Mouse (Mus musculus): ENCODE data around the gene Ccdc40. TPM values are rescaled to one million over a fixed set of nuclear protein-coding genes. Genes with fewer than 3 reads are reported as not detected.
A peak's percentile ranks its signal among the peaks of the same experiment; 100 is the strongest.

Ccdc40 gene
- polyA plus RNA-seq, 1 experiment from 2014 or later: 1.9 TPM

DNA sequence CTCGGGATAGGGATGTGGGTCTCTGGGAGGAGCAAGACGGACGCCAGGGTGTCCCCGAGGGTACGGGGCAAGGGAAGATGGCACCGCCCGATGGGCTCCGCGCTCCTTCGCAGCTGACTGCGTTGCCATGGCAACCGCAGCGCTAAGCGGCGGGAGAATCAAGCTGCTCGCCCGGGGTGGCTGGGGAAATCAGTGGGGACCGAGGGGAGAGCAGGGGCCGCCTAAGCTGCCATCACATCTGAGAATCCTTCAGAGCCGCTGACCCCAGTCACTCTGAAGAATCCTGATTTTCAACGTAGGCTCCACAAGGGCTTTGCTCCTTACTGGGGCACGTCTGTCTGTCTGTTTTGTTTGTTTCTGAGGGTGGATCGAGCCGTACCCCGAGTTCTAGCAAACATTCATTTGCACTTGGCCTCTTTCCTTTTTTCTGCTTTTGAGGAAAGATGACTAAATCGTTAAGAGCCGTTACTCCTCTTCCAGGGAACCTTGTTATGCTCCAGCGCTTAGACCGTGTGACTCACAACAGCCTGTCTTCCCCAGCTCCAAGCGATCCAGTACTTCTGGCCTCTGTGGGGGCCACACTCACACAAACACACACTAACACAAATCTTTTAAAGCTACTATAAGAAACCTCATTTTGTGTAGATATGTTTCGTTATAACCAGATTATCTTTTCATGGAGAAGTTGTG lies 72.0 kb downstream of the Ccdc40 start:
- ATAC-seq (ENCODE audit: insufficient number of reproducible peaks, low FRiP score, low TSS enrichment, low read depth): no peak
- Histone ChIP-seq H3K9me3 (no peaks in the 10 kb centered on the region), H3K9ac (peak overlapping the region; percentile 76), H3K4me3 (peak overlapping the region; percentile 100), H3K27me3 (0 out of 2 replicates have a peak, but pooled peaks cover 6% of the 10 kb centered on the region), H3K27ac (peak overlapping the region; percentile 89), H3K4me1 (peaks cover 15% of the 10 kb centered on the region), H3K4me2 (peak overlapping the region; percentile 66), H3K36me3 (peaks cover 28% of the 10 kb centered on the region)
- WGBS: 2% methylated on average over 31 of the region's 31 CpGs

DNA sequence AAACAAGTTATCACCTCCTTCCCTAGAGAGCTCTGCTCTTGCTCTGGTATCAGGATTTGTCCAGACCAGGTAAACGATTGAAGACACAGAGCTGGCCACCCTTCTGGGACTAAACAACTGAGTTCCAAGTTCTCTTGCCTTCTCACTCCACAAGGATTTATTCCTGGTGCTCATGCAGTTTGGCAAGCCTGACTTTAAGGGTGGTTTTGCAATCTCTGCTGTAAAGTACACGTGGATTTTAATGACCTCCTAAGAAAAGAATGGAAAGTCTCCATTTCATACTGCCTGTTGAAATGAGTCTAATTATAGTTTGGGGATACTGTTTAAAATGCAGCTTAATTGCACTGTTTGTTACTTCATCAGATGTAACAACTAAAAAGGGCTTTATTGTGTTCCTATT lies 72.6 kb downstream of the Ccdc40 start:
- peaks cover 15% of the 10 kb centered on the region for H3K4me1 ChIP-seq
- H3K4me2 ChIP-seq: no peak overlapping the region
- no peak for ATAC-seq (ENCODE audit: insufficient number of reproducible peaks, low FRiP score, low TSS enrichment, low read depth)
- H3K36me3 ChIP-seq: peaks cover 22% of the 10 kb centered on the region
- H3K27me3 ChIP-seq: 0 out of 2 replicates have a peak, but pooled peaks cover 6% of the 10 kb centered on the region
- no peaks in the 10 kb centered on the region for H3K9me3 ChIP-seq
- WGBS: 25% methylated on average over 2 of the region's 2 CpGs
- H3K27ac ChIP-seq: no peak overlapping the region
- no peak overlapping the region for H3K9ac ChIP-seq
- no peak overlapping the region for H3K4me3 ChIP-seq

DNA sequence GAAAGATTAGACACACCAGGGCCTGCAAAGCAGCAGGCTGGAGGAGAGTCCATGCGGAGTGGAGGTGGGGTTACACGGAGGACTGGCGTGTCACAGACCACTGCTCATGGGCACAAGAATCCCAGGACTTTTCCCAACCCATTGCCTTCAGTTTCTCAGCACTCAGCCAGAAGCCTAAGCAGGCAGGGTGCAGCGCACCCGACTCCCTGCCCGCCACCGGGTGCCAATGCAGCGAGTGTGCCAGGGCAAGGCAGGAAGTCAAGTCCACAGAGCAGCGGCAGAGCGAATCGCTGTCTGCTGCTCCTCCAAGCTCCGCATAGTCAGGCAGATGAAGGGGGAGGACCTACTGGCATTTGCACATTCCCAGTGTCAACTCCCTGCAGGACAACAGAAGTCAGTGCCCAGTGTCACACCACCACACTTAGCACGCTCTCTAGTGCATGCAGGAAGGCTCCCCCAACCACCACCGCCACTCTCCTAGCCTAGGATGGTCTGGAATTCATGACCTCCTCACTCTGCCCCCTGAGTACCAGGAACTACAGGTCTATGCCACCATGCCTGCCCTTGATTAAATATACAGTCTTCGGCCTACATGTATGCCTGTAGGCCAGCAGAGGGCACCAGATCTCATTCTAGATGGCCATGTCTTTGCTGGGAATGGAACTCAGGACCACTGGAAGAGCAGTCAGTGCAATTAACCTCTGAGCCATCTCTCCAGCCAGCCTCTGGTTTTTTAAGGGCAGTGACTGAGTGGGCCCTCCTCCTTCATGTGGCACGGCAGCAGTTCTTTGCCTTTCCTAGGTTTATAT lies 76.7 kb downstream of the Ccdc40 start:
- H3K9me3 ChIP-seq: no peaks in the 10 kb centered on the region
- peaks cover 6% of the 10 kb centered on the region; the same call in 1 of the 2 replicates for H3K27me3 ChIP-seq
- 40% methylated on average over 16 of the region's 16 CpGs for WGBS
- H3K27ac ChIP-seq: no peak overlapping the region
- ATAC-seq (ENCODE audit: insufficient number of reproducible peaks, low FRiP score, low TSS enrichment, low read depth): no peak
- H3K4me2 ChIP-seq: no peak overlapping the region
- no peak overlapping the region for H3K9ac ChIP-seq
- H3K36me3 ChIP-seq: no peaks in the 10 kb centered on the region
- no peak overlapping the region for H3K4me3 ChIP-seq
- H3K4me1 ChIP-seq: peaks cover 18% of the 10 kb centered on the region

DNA sequence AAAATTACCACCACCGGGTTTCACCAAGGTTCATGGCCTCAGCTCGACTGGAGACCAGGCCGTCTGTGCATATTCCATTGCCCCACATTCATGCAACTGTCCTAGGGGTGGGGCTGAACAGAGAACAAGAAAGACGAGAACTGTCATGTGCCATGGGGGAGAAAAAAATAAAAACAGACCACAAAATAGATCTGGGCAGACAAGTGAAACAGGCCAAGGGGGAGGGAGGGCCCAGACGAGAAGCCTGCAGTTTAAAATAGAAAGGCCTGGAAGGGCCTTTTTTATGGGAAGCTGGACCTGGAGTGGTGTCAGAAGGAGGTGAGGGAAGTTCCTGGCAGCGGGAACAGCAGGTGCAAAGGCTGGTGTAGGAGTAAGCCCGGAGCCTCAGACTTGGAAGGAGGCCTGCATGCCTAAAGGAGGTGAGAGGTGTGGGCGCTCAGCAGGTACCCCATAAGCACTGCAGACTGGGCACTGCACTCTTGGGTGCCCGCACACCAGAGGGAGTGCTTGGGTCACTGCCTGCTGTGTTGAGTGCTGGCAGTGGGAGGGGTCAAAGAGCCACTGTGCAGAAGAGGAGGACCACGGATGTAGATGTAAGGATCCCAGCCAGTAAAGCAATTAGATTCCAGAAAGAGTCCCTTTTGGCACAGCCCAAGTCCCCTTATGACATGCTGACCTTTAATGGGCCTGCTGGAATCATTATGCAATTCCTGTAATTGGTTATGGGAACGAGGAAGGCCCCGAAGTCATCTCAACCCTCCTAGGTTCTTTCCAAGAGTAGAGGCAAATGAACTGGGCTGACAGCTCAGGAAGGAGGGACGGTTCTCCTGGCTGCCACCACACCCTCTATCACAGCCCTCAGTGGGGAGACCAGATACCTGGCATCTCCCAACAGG lies 78.6 kb downstream of the Ccdc40 start:
- 43% methylated on average over 13 of the region's 13 CpGs for WGBS
- Histone ChIP-seq H3K4me3 (no peak overlapping the region), H3K27me3 (peaks cover 12% of the 10 kb centered on the region), H3K4me2 (no peak overlapping the region), H3K36me3 (no peaks in the 10 kb centered on the region), H3K9ac (no peak overlapping the region), H3K27ac (peak overlapping the region; percentile 3; the same call in 1 of the 2 replicates), H3K4me1 (peaks cover 15% of the 10 kb centered on the region), H3K9me3 (no peaks in the 10 kb centered on the region)
- peak; percentile 41; the same call in 1 of the 2 replicates for ATAC-seq (ENCODE audit: insufficient number of reproducible peaks, low FRiP score, low TSS enrichment, low read depth)

DNA sequence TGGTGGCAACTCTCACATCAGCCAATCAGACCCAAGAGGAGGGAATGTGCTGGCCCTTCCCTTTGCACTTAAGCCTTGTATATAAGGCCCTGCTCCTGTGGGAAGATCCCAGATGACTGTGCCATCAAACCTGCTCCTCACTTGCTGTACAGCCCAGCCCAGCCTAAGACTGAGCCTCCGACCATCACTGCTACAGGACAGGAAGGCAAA lies 79.2 kb downstream of the Ccdc40 start, which contains the start of gene Card14:
Gene Card14 (plus strand): TSS at position 111 of the 210 bp plus-strand sequence.
- 0 out of 2 replicates have a peak within 1 kb of the TSS, but pooled peaks have one; percentile 7 for H3K9ac ChIP-seq
- H3K36me3 ChIP-seq: no peaks in the 10 kb centered on the region
- WGBS: 33% methylated on average over 1 of the region's 1 CpGs
- peak within 1 kb of the TSS; percentile 16 for H3K4me3 ChIP-seq
- H3K4me2 ChIP-seq: peak within 1 kb of the TSS; percentile 24
- no peak; the same call in 1 of the 2 replicates for ATAC-seq (ENCODE audit: insufficient number of reproducible peaks, low FRiP score, low TSS enrichment, low read depth)
- H3K27me3 ChIP-seq: peaks cover 12% of the 10 kb centered on the region
- no peaks in the 10 kb centered on the region for H3K9me3 ChIP-seq
- peaks cover 15% of the 10 kb centered on the region for H3K4me1 ChIP-seq
- peak within 1 kb of the TSS; percentile 3; the same call in 1 of the 2 replicates for H3K27ac ChIP-seq

DNA sequence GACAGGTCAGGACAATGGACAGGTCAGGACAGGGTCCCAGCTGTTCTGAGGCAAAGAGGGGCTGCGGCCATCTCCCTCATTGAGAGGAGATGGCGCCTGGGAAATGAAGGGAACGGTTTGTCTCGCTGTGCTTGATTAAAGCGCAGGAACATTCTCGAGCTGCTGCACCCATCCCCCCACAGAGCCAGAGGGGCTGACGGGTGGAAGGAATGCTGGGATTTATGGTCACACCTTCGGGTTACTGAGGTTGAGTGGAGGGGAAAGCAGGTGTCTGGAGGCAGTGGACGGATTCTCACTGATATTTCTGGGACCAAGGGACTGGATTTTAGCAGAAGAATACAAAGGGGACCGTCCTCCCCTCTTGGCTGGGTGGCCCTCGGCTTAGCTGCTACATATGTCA lies 79.5 kb downstream of the Ccdc40 start:
- H3K36me3 ChIP-seq: no peaks in the 10 kb centered on the region
- WGBS: 8% methylated on average over 11 of the region's 11 CpGs
- peaks cover 12% of the 10 kb centered on the region for H3K27me3 ChIP-seq
- H3K4me3 ChIP-seq: peak overlapping the region; percentile 16
- peak overlapping the region; percentile 24 for H3K4me2 ChIP-seq
- peaks cover 15% of the 10 kb centered on the region for H3K4me1 ChIP-seq
- no peaks in the 10 kb centered on the region for H3K9me3 ChIP-seq
- ATAC-seq (ENCODE audit: insufficient number of reproducible peaks, low FRiP score, low TSS enrichment, low read depth): 0 out of 2 replicates have a peak, but pooled peaks have one; percentile 26
- H3K27ac ChIP-seq: no peak overlapping the region
- 0 out of 2 replicates have a peak overlapping the region, but pooled peaks have one; percentile 7 for H3K9ac ChIP-seq

DNA sequence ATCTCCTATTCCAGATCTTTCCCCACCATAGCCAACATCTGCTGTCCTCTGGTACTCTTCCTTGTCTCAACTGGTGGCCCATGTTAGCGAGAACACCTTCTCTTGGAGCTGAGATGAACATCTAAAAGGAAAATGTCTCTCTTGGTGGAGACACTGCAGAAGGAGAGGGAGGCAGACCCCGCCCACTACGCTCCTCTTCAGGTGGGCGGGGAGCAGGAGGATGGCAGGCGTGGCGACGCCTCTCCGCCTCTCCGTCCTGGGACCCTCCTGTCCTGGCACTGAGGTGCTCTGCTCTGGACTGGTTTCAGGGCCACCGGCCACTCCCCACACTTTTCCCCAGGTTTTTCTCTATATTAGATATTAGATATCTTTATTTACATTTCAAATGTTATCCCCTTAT lies 82.2 kb downstream of the Ccdc40 start:
- no peak overlapping the region for H3K4me2 ChIP-seq
- no peak for ATAC-seq (ENCODE audit: insufficient number of reproducible peaks, low FRiP score, low TSS enrichment, low read depth)
- peaks cover 6% of the 10 kb centered on the region for H3K27me3 ChIP-seq
- H3K9ac ChIP-seq: no peak overlapping the region
- H3K27ac ChIP-seq: no peak overlapping the region
- no peaks in the 10 kb centered on the region for H3K36me3 ChIP-seq
- H3K4me3 ChIP-seq: no peak overlapping the region
- H3K9me3 ChIP-seq: no peaks in the 10 kb centered on the region
- peaks cover 15% of the 10 kb centered on the region for H3K4me1 ChIP-seq
- 12% methylated on average over 10 of the region's 10 CpGs for WGBS

DNA sequence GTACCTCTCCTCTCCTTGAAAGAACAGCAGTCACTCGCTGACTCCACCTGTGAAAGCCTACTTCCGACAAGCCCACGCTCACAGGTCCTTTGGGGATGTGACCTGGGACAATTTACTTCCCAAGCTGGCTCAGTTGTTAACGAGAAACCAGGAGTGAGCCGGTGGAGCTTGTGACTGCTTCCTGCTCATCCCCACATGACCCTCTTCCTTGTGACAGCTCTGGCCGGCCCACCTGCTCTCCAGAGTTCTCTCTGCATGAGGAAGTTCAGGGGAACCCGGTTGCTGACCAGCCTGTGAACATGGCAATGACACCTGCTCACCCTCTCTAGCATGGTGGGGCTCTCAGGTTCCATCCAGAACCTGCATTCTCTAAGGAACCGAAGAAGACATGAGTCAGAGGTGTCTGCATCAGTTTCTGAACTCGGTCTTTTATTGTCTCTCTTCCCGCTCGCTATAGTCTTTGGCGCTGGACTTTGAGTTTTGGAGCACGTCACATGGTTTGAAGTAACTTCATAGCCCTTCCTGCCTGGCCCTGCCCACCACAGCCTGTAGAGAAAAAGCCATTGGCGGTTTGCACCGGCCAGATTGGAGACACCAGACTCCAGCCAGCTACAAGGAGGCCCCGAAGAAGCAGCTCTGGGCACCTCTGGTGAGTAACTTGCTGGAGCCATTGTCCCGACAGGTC lies 86.0 kb downstream of the Ccdc40 start:
- no peak overlapping the region for H3K27ac ChIP-seq
- ATAC-seq (ENCODE audit: insufficient number of reproducible peaks, low FRiP score, low TSS enrichment, low read depth): no peak
- no peaks in the 10 kb centered on the region for H3K9me3 ChIP-seq
- no peak overlapping the region for H3K4me2 ChIP-seq
- 71% methylated on average over 17 of the region's 17 CpGs for WGBS
- no peak overlapping the region for H3K4me3 ChIP-seq
- no peaks in the 10 kb centered on the region for H3K36me3 ChIP-seq
- H3K27me3 ChIP-seq: peaks cover 6% of the 10 kb centered on the region
- no peaks in the 10 kb centered on the region for H3K4me1 ChIP-seq
- no peak overlapping the region for H3K9ac ChIP-seq

Other genes starting within 250 kb of the Ccdc40 start
- not detected in 2 replicates for gene Enpp7, start 240.4 kb upstream of the Ccdc40 start, polyA plus RNA-seq (2015; fragmentation: Nextera tagmentation; extraction: Ambion mirVana)
- 30.4 and 32.3 TPM in 2 replicates for gene Cbx2, start 205.6 kb upstream of the Ccdc40 start, polyA plus RNA-seq (2015; fragmentation: Nextera tagmentation; extraction: Ambion mirVana)
- gene Cbx8, start 187.6 kb upstream of the Ccdc40 start, polyA plus RNA-seq (2015; fragmentation: Nextera tagmentation; extraction: Ambion mirVana): 8.9 and 9.6 TPM in 2 replicates
- 13.8 and 16.4 TPM in 2 replicates for gene Cbx4, start 142.4 kb upstream of the Ccdc40 start, polyA plus RNA-seq (2015; fragmentation: Nextera tagmentation; extraction: Ambion mirVana)
- 17.4 and 18.3 TPM in 2 replicates for gene Tbc1d16, start 73 bp upstream of the Ccdc40 start, polyA plus RNA-seq (2015; fragmentation: Nextera tagmentation; extraction: Ambion mirVana)
- gene Gaa, start 39.3 kb downstream of the Ccdc40 start, polyA plus RNA-seq (2015; fragmentation: Nextera tagmentation; extraction: Ambion mirVana): 82.0 and 90.8 TPM in 2 replicates
- gene Eif4a3, start 71.5 kb downstream of the Ccdc40 start, polyA plus RNA-seq (2015; fragmentation: Nextera tagmentation; extraction: Ambion mirVana): 314 and 316 TPM in 2 replicates
- gene Card14, start 79.2 kb downstream of the Ccdc40 start, polyA plus RNA-seq (2015; fragmentation: Nextera tagmentation; extraction: Ambion mirVana): 5.0 and 5.3 TPM in 2 replicates
- gene Sgsh, start 127.0 kb downstream of the Ccdc40 start, polyA plus RNA-seq (2015; fragmentation: Nextera tagmentation; extraction: Ambion mirVana): 6.9 and 8.0 TPM in 2 replicates
- 10.7 and 11.1 TPM in 2 replicates for gene Slc26a11, start 127.0 kb downstream of the Ccdc40 start, polyA plus RNA-seq (2015; fragmentation: Nextera tagmentation; extraction: Ambion mirVana)
- gene Rnf213, start 164.5 kb downstream of the Ccdc40 start, polyA plus RNA-seq (2015; fragmentation: Nextera tagmentation; extraction: Ambion mirVana): 3.1 and 3.7 TPM in 2 replicates

All from limb, embryonic 15.5 days (tissue).